Mouse (Mus musculus) heart, postnatal 0 days (tissue): ENCODE results near the gene Ppp1r9b. TPM values are rescaled to one million over a fixed set of nuclear protein-coding genes. Genes with fewer than 3 reads are reported as not detected.

Experiments used
- ATAC-seq: fragments of 200-750 bp; cut with Nextera tagmentation; 2 replicates; pipeline ENCODE4 v1.8.0; 2017; ENCODE audit warnings: low read depth, moderate number of reproducible peaks, moderate library complexity; ENCODE audit not compliant: insufficient read depth
- DNase-seq: peaks from one replicate; pipeline ENCODE4 v3.0.0-alpha.2; 2016; ENCODE audit warnings: low spot score
- H3K27ac ChIP-seq: fragments of 300-500 bp; sonication (generic); 2 replicates; pipeline ENCODE4 v1.5.1; 2014; ENCODE audit warnings: low read depth, mild to moderate bottlenecking
- H3K27me3 ChIP-seq: fragments of 300-500 bp; sonication (generic); 2 replicates; pipeline ENCODE4 v1.6.1; 2014; ENCODE audit warnings: low read length, mixed read lengths; ENCODE audit not compliant: control insufficient read depth, insufficient read depth
- H3K36me3 ChIP-seq: fragments of 300-500 bp; sonication (generic); replicated peaks from 2 replicates; pipeline ENCODE4 v1.6.1; 2014; ENCODE audit warnings: low read length, mixed read lengths; ENCODE audit not compliant: control insufficient read depth, insufficient read depth
- H3K4me1 ChIP-seq: fragments of 300-500 bp; sonication (generic); 2 replicates; pipeline ENCODE4 v1.6.1; 2014; ENCODE audit warnings: antibody characterized with exemption; ENCODE audit not compliant: control insufficient read depth, insufficient read depth
- H3K4me2 ChIP-seq: fragments of 300-500 bp; sonication (generic); 2 replicates; pipeline ENCODE4 v1.6.1; 2014; ENCODE audit warnings: low read depth, mild to moderate bottlenecking, low read length, moderate library complexity
- H3K4me3 ChIP-seq: fragments of 300-500 bp; sonication (generic); 2 replicates; pipeline ENCODE4 v1.5.1; 2014; ENCODE audit warnings: low read depth, low read length
- H3K9ac ChIP-seq: fragments of 300-500 bp; sonication (generic); replicated peaks from 2 replicates; pipeline ENCODE4 v1.6.1; 2014; ENCODE audit warnings: low read depth, low read length, mixed read lengths
- H3K9me3 ChIP-seq: fragments of 300-500 bp; sonication (generic); replicated peaks from 2 replicates; pipeline ENCODE4 v1.6.1; 2016; ENCODE audit warnings: low read length; ENCODE audit not compliant: control insufficient read depth
- CTCF ChIP-seq: IDR thresholded peaks from 2 replicates; pipeline ENCODE4 v1.5.1; 2016; ENCODE audit warnings: antibody characterized with exemption, control low read depth, low read depth
- EP300 ChIP-seq: IDR thresholded peaks from 2 replicates; pipeline ENCODE4 v1.6.1; 2016; ENCODE audit warnings: antibody characterized with exemption, low read depth
- WGBS: fragments of 180-500 bp; shearing (Covaris S2); extraction: QIAGEN DNeasy Blood & Tissue Kit; methylation state at CpG from one replicate; pipeline ENCODE4 v1.1.7; 2014; 5-methylcytosine and 5-hydroxymethylcytosine counted together
- polyA plus RNA-seq: library from polyadenylated mRNA; unstranded; fragments of >200 nt; fragmentation: Nextera tagmentation; extraction: Ambion mirVana; gene quantifications from 2 replicates; pipeline ENCODE4 v1.2.1, GENCODE M21; 2015
- total RNA-seq: library from RNA; depleted of rRNA; stranded (reverse); fragments of >200 nt; gene quantifications from 2 replicates; pipeline ENCODE4 v1.2.3, GENCODE M21; 2014; ENCODE audit warnings: low replicate concordance

Ppp1r9b gene
- total and polyA plus RNA-seq, 2 experiments from 2014 or later: 4.7 to 27.6 TPM

DNA sequence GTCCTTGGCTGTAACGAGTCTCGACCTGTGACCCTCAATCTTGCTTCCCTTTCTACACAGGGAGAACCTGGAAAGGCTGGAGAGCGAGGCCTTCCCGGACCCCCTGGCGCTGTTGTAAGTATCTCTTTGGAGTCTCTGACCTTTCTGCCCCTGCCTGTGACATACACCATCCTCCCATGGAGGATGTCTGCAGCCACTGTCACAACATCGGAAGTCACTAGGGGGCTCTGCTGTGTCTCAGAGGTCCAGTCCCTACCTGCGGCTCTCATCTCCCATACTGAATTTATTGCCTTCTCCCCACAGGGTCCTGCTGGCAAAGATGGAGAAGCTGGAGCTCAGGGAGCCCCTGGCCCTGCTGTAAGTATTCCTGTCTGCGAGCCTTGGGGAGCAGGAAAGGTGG, 46.5 kb upstream of the Ppp1r9b start:
- H3K27me3 ChIP-seq: peaks cover 15% of the 10 kb centered on the region
- H3K4me2 ChIP-seq: no peak overlapping the region
- TF ChIP-seq EP300 (no peak), CTCF (0 out of 2 replicates have a peak, but pooled peaks have one; percentile 9)
- no peak overlapping the region for H3K4me3 ChIP-seq
- H3K9me3 ChIP-seq: no peaks in the 10 kb centered on the region
- H3K36me3 ChIP-seq: no peaks in the 10 kb centered on the region
- no peaks in the 10 kb centered on the region for H3K4me1 ChIP-seq
- ATAC-seq (no peak), DNase-seq (no peak)
- no peak overlapping the region for H3K9ac ChIP-seq
- WGBS: 25% methylated on average over 8 of the region's 8 CpGs
- H3K27ac ChIP-seq: peak overlapping the region; percentile 1; the same call in 1 of the 2 replicates

DNA sequence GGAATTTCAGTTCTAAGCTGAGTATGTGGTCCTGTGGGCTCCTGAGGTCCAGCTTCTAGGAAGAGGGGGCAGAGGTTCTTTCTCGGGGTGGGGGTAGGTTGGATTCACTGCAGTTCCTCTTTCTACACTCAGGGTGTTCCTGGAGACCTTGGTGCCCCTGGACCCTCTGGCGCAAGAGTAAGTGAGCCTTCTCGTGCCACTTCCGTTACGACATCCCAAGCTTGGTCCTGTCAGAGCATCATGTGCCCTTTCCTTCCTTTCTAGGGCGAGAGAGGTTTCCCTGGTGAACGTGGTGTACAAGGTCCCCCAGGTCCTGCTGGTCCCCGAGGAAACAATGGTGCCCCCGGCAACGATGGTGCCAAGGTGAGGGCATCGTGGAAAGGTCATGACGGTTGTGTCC, 45.6 kb upstream of the Ppp1r9b start:
- ATAC-seq (no peak), DNase-seq (no peak)
- Histone ChIP-seq H3K27ac (0 out of 2 replicates have a peak overlapping the region, but pooled peaks have one; percentile 40), H3K4me2 (no peak overlapping the region), H3K9me3 (no peaks in the 10 kb centered on the region), H3K4me3 (no peak overlapping the region), H3K36me3 (no peaks in the 10 kb centered on the region), H3K4me1 (no peaks in the 10 kb centered on the region), H3K27me3 (peaks cover 9% of the 10 kb centered on the region; the same call in 1 of the 2 replicates), H3K9ac (no peak overlapping the region)
- 79% methylated on average over 12 of the region's 12 CpGs for WGBS
- TF ChIP-seq CTCF: no peak
- TF ChIP-seq EP300: no peak

DNA sequence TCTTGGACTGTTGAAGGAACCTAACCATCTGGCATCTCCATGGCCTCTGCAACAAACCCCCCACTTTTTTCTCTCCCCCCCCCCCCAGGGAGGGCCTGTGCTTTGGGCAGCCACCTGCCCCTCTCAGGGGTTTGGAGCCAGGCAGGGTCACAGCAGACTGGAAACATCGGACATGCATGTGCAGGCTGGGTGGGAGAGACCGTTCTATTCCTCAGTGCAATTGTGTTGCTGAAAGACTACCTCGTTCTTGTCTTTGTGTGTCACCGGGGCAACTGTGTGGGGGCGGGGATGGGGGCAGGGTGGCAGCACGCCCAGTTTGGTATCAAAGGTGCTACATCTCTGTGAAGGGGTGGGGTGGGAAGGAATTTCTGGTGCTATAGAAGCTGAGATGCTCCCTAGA, 38.7 kb upstream of the Ppp1r9b start:
- no peak overlapping the region for H3K4me3 ChIP-seq
- H3K4me2 ChIP-seq: no peak overlapping the region
- ATAC-seq: no peak
- no peaks in the 10 kb centered on the region for H3K27me3 ChIP-seq
- no peak overlapping the region for H3K9ac ChIP-seq
- H3K27ac ChIP-seq: no peak overlapping the region
- no peak for DNase-seq
- no peak for TF ChIP-seq CTCF
- no peak for TF ChIP-seq EP300
- H3K36me3 ChIP-seq: no peaks in the 10 kb centered on the region
- no peaks in the 10 kb centered on the region for H3K9me3 ChIP-seq
- 12% methylated on average over 6 of the region's 6 CpGs for WGBS
- H3K4me1 ChIP-seq: no peaks in the 10 kb centered on the region

DNA sequence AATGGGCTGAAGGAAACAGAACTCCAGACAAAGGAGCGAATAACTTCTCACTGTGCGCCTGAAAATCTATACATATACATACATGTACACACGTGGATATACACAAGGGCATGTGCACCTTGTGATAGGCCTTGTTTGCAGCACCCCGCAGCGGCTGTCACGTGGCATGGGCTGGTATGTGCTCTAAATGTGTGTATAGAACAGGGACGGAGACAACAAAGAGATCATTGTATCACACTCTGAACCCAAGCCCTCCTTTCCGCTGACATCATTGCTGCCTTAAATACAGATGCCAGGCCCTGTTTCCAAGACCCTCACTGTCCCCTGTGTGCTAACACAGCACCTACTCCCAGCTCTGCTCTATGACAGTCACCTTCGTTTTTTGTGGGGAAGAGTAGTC, 35.7 kb upstream of the Ppp1r9b start:
- H3K9me3 ChIP-seq: no peaks in the 10 kb centered on the region
- no peak overlapping the region for H3K9ac ChIP-seq
- ATAC-seq: no peak
- 64% methylated on average over 9 of the region's 9 CpGs for WGBS
- peaks cover 14% of the 10 kb centered on the region for H3K4me1 ChIP-seq
- H3K36me3 ChIP-seq: no peaks in the 10 kb centered on the region
- TF ChIP-seq EP300 (no peak), CTCF (no peak)
- no peaks in the 10 kb centered on the region for H3K27me3 ChIP-seq
- H3K4me2 ChIP-seq: no peak overlapping the region
- H3K27ac ChIP-seq: peak overlapping the region; percentile 55
- H3K4me3 ChIP-seq: 0 out of 2 replicates have a peak overlapping the region, but pooled peaks have one; percentile 11
- DNase-seq: no peak

DNA sequence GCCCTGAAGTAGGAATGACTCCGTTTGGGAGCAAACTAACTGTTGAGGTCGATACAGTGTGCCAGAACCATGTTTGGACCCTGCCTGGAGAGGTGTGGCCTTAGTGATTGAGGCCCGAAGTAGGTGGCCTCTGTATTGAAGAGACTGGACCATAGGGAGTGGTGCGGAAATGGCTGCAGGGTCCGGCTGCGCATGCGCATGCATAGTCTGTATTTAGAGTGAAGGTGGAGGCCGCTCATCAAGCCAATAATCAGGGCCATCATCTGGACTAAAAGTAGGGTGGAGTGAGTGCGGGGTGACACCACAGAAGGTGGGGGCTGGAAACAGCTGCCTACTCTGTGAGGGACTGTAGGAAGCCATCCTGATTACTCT, 33.2 kb upstream of the Ppp1r9b start:
- H3K36me3 ChIP-seq: no peaks in the 10 kb centered on the region
- H3K9ac ChIP-seq: no peak overlapping the region
- TF ChIP-seq EP300: no peak
- TF ChIP-seq CTCF: no peak
- H3K4me1 ChIP-seq: peaks cover 14% of the 10 kb centered on the region
- H3K27me3 ChIP-seq: no peaks in the 10 kb centered on the region
- ATAC-seq (no peak; the same call in 1 of the 2 replicates), DNase-seq (no peak)
- no peaks in the 10 kb centered on the region for H3K9me3 ChIP-seq
- H3K4me3 ChIP-seq: no peak overlapping the region
- 78% methylated on average over 9 of the region's 9 CpGs for whole genome bisulfite sequencing
- peak overlapping the region; percentile 15; the same call in 1 of the 2 replicates for H3K4me2 ChIP-seq
- H3K27ac ChIP-seq: peak overlapping the region; percentile 76
